Mouse (Mus musculus) cortical plate, adult 2 months (tissue): ENCODE results near the gene Bnip3. TPM values are rescaled to one million over a fixed set of nuclear protein-coding genes. Genes with fewer than 3 reads are reported as not detected.

Experiments used
- H3K27ac ChIP-seq: fragments of 200-500 bp; 2 replicates; pipeline ENCODE4 v1.5.1; 2012; ENCODE audit warnings: low read length, control low read depth, inconsistent platforms; ENCODE audit not compliant: insufficient read depth
- H3K4me1 ChIP-seq: fragments of 200-500 bp; 2 replicates; pipeline ENCODE4 v1.6.1; 2011; ENCODE audit warnings: low read length; ENCODE audit not compliant: control insufficient read depth, insufficient read depth
- H3K4me3 ChIP-seq: fragments of 200-500 bp; 2 replicates; pipeline ENCODE4 v1.5.1; 2011; ENCODE audit warnings: mild to moderate bottlenecking, low read length, control low read depth; ENCODE audit not compliant: insufficient read depth
- CTCF ChIP-seq: fragments of 200-500 bp; IDR thresholded peaks from 2 replicates; pipeline ENCODE4 v1.5.1; 2011; ENCODE audit warnings: mild to moderate bottlenecking, control low read depth, low read length; ENCODE audit not compliant: insufficient read depth; ENCODE audit errors: extremely low read depth
- POLR2A ChIP-seq: fragments of 200-500 bp; IDR thresholded peaks from 2 replicates; pipeline ENCODE4 v1.6.1; 2011; ENCODE audit warnings: mild to moderate bottlenecking, low read length, control low read depth; ENCODE audit not compliant: insufficient read depth; ENCODE audit errors: extremely low read depth
- polyA plus RNA-seq: library from polyadenylated mRNA; depleted of rRNA; stranded (reverse); fragments of >200 nt; gene quantifications from 2 replicates; pipeline ENCODE4 v1.2.3, GENCODE M21; 2012; rRNA removed

Gene Bnip3
- polyA plus RNA-seq, 1 experiment, result 105 TPM

DNA sequence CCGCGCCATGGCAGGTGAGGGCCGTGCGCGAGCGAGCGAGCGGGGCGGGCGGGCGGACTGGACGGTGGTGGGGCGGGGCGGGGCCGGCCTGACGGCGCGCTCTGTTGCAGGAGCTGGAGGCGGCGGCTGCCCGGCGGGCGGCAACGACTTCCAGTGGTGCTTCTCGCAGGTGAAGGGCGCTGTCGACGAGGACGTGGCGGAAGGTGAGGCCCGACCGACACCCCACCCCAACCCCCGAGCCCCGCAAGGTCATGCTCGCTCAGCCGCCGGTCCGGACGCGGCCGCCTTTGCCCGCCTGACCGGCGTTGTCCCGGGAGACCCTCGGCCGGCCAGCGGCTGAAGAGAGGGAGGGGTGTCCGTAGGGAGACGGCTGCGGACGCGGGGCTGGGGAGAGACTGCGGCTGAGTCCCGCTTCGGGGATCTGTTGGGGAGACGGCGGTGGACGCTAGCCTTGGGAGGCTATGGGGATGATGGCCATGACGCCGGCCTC is 62.8 kb downstream of the Bnip3 start:
- H3K27ac ChIP-seq, result peak overlapping the region; percentile 74
- H3K4me3 ChIP-seq, result peak overlapping the region; percentile 80
- TF ChIP-seq POLR2A (no peak), CTCF (no peak)
- peaks cover 23% of the 10 kb centered on the region for H3K4me1 ChIP-seq

DNA sequence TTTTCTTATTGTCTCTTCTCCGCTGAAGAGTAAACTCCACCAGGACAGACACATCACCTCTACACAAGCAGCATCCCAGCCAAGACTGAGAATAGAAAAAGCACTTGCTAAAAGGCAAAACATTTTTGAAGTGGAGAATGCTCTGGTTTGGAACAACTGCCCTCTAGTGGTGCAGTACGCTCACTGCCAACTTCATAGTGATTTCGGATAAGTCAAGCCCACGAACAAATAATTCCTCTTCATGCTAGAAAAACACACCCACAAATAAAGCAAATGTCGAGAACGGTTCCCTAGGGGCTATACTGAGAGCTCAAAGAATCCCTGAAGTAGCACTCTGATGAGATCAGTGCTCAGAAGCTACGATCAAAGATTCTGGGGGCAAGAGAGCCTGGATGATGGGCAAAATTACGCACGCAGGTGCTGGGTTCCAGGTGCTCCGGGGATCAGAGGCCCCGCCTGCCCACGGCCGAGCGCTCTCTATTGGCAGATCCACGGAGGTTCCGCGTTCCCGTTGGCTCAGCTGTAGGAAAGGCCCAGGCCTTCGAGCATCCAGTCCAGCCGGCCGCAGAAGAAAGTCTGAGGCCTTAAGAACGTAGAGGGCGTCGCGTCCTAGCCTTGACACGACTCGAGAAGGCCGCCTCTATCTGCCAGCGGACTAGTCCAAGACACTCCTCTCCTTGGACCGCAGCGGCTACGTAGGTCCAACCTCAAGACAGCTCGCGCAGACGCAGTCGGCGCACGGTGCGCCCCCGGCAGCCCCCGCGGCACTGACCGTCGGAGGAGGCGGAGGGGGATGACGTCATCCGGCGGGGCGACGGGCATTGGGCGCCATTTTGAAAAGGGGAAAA is 63.6 kb downstream of the Bnip3 start, which contains the start of the genes Ppp2r2d and Mapk1ip1:
TSS of gene Ppp2r2d (plus strand) at position 536 of the 848 bp plus-strand sequence.
TSS of gene Mapk1ip1 (minus strand) at position 730 of the 848 bp plus-strand sequence.
- peak; percentile 94 for TF ChIP-seq POLR2A
- TF ChIP-seq CTCF, result peak; percentile 80
- H3K4me1 ChIP-seq, result peaks cover 23% of the 10 kb centered on the region
- peak within 1 kb of the TSS; percentile 96 for H3K27ac ChIP-seq
- H3K4me3 ChIP-seq, result peak within 1 kb of the TSS; percentile 80

DNA sequence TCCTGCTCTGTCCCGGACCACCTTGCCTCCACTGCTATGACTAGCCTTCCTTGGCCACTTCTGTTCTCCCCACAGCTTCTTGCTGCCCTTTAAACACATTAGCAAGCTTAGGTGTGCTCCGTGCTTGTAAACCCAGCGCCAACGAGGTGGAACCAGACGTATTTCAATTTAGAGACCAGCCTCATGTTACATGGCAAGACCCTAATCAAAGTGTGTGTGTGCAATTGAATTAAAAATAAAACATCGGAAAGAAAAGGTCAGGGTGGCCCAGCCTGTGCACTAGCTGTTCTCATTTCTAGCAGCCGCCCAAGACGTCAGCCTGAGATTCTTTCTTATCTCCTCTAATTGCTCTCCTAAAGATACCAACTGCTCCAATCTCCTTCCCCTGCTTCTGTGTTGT is 64.2 kb downstream of the Bnip3 start:
- Histone ChIP-seq H3K27ac (0 out of 2 replicates have a peak overlapping the region, but pooled peaks have one; percentile 21), H3K4me1 (peaks cover 20% of the 10 kb centered on the region), H3K4me3 (peak overlapping the region; percentile 80)
- TF ChIP-seq CTCF, result no peak
- TF ChIP-seq POLR2A, result no peak

DNA sequence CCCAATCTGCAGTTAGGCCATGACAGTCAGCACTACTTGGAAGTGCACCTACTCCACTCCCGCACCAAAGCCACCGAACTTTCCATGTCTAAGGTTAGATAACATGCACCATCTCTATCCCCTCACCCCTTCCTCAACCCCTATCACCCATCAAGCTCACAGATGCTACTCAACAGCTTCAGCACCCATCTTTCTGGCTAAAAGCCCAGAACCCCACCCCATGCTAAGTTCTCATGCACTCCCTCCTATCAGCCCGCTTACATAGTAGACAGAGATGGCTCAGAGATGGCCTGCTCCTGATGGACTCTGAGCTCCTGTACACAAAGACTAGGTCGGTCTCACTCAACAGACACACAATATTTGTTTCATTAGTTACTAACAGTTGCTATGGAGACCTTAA is 65.9 kb downstream of the Bnip3 start:
- no peak for TF ChIP-seq POLR2A
- TF ChIP-seq CTCF, result no peak
- H3K4me3 ChIP-seq, result no peak overlapping the region
- peaks cover 18% of the 10 kb centered on the region for H3K4me1 ChIP-seq
- H3K27ac ChIP-seq, result no peak overlapping the region

- Histone ChIP-seq H3K4me1 (peaks cover 15% of the 10 kb centered on the region), H3K27ac (no peak overlapping the region), H3K4me3 (no peak overlapping the region)
- TF ChIP-seq CTCF, result no peak
- TF ChIP-seq POLR2A, result no peak
These were observed 67.7 kb downstream of the Bnip3 start for GRCm38 (mm10) chr7:138841436-138842151.

Other genes with a start within 250 kb of the Bnip3 start
- 63.1 and 64.6 TPM in 2 replicates for gene Ppp2r2d, start 63.4 kb downstream of the Bnip3 start, polyA plus RNA-seq
- 96.8 and 99.6 TPM in 2 replicates for gene Mapk1ip1, start 63.2 kb downstream of the Bnip3 start, polyA plus RNA-seq
- 49.2 and 50.2 TPM in 2 replicates for gene Jakmip3, start 31.2 kb upstream of the Bnip3 start, polyA plus RNA-seq
- gene Dpysl4, start 176.5 kb upstream of the Bnip3 start, polyA plus RNA-seq, result 61.3 and 61.9 TPM in 2 replicates